Mouse (Mus musculus) urinary bladder, postnatal 36 days (tissue): Measurements from ENCODE around the gene Scn5a.

Experiments
- DNase-seq, 2 experiments: peaks; one replicate each; pipeline ENCODE4 v3.0.0; 2022; ENCODE audit warnings: low spot score in 2 of 2, mixed read lengths in 1 of 2

Scn5a gene

GRCm38 (mm10) chr9:119510902-119511301, 67.9 kb downstream of the Scn5a start:
- DNase-seq, result no peak

- no peak for DNase-seq
Measured at GRCm38 (mm10) chr9:119504981-119505658, 73.7 kb downstream of the Scn5a start.

- no peak for DNase-seq
Measured at GRCm38 (mm10) chr9:119503613-119504012, 75.2 kb downstream of the Scn5a start.

GRCm38 (mm10) chr9:119498885-119499284, 79.9 kb downstream of the Scn5a start:
- DNase-seq, result no peak

- DNase-seq, result no peak
Measured at GRCm38 (mm10) chr9:119498247-119498607, 80.6 kb downstream of the Scn5a start.

- no peak for DNase-seq
Measured at GRCm38 (mm10) chr9:119497546-119498246, 81.1 kb downstream of the Scn5a start.

- no peak for DNase-seq
Measured at GRCm38 (mm10) chr9:119496960-119497359, 81.9 kb downstream of the Scn5a start.

- DNase-seq, result no peak
Measured at GRCm38 (mm10) chr9:119496354-119496753, 82.5 kb downstream of the Scn5a start.

GRCm38 (mm10) chr9:119484868-119485267, 93.9 kb downstream of the Scn5a start:
- DNase-seq, result no peak

GRCm38 (mm10) chr9:119484420-119484819, 94.4 kb downstream of the Scn5a start:
- DNase-seq, result no peak

- DNase-seq, result no peak
Measured at GRCm38 (mm10) chr9:119483554-119484353, 95.1 kb downstream of the Scn5a start.

GRCm38 (mm10) chr9:119481612-119482011, 97.2 kb downstream of the Scn5a start:
- no peak for DNase-seq

- peak in 1 of 2 experiments; percentile 23 for DNase-seq
Measured at GRCm38 (mm10) chr9:119479297-119479696, 99.5 kb downstream of the Scn5a start.

GRCm38 (mm10) chr9:119478345-119478744, 100.5 kb downstream of the Scn5a start:
- DNase-seq, result no peak

- no peak for DNase-seq
Measured at GRCm38 (mm10) chr9:119477754-119478153, 101.1 kb downstream of the Scn5a start.

- DNase-seq, result no peak
Measured at GRCm38 (mm10) chr9:119474717-119475611, 103.9 kb downstream of the Scn5a start.

- DNase-seq, result no peak
Measured at GRCm38 (mm10) chr9:119473608-119474164, 105.1 kb downstream of the Scn5a start.

GRCm38 (mm10) chr9:119473011-119473410, 105.8 kb downstream of the Scn5a start:
- no peak for DNase-seq

- no peak for DNase-seq
Measured at GRCm38 (mm10) chr9:119472412-119472918, 106.4 kb downstream of the Scn5a start.

- no peak for DNase-seq
Measured at GRCm38 (mm10) chr9:119469691-119470353, 109.0 kb downstream of the Scn5a start.
